Mouse (Mus musculus) cerebellum, adult 8-10 months (tissue): ENCODE results near the gene Il17c.

Experiments
- DNase-seq: peaks from one replicate; pipeline ENCODE4 v3.0.0; 2022

Il17c gene

DNA sequence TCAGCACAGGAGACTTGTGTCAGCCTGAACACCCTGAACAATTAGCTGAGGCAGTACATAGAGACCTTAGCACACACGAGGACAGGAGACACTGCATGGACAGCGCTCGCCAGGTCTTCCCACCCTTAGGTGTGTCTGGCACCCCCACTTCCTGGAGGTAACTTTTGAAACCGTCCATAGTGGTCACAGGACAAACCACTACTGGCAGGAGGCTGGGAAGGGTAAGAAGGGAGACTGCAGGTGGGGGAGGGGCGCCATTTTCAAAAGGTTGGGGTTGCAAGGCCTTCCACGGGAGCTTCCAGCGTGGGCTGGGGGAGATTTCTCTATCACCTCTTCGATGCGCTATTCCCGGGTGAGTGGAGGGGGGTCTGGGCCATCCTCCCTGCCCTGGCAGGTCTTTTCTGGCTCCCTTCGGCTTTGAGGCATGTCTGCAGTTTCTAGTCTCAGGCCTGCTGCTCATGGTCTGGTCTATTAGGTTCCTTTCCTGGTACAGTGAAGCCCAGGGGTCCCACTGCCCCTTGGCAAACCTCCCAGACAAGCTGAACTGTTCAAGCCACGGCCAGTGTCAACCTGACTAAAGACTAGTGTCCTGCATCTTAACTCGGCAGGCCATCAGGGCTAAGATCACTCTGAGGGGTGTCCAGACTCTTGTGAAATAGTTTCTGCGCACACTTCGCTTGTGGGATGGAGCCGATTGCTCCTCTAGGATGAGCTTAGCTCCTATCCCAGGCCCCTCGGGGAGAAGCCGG lies 10.0 kb downstream of the Il17c start:
- no peak for DNase-seq

DNA sequence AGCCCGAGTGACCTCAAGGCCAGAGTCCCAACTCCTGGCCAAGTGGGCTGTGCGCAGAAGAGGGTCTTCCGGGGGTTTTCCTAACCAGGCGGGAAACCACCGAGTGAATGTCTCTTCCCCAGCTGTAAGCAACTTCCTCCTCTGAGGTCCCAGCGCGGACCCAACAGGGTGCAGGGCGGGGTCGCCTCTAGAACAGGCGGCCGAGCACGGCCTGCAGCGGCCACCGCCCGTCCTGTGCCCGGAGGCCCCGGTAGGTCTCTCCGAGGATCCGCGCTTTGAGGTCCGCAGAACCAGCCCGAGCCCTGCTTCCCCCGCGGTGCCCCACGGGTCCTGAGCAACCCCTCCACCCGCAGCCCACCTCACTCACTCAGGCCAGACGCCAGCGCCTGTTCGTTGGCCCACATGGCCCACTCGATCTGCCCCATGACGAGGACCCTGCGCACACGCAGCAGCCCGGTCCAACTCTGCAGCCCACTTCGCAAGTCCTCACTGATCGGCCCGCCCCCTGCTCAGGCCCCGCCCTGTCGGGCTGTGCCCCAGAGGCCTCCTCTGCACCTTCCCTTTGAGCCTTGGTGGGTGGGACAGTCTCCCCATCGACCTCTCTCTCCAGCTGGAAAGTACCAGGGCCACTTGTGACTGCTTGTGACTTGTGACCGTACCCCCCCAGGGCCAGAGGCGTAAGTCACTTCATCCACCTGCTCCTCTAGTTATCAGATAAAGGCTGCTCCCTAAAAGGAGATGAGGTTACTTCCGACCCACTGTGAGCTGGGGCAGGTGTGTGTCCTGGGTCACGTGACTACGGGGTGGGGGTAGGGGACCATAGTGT lies 10.8 kb downstream of the Il17c start, which contains the start of gene Cyba:
Gene Cyba (minus strand): TSS at position 488 of the 826 bp plus-strand sequence.
- no peak for DNase-seq

DNA sequence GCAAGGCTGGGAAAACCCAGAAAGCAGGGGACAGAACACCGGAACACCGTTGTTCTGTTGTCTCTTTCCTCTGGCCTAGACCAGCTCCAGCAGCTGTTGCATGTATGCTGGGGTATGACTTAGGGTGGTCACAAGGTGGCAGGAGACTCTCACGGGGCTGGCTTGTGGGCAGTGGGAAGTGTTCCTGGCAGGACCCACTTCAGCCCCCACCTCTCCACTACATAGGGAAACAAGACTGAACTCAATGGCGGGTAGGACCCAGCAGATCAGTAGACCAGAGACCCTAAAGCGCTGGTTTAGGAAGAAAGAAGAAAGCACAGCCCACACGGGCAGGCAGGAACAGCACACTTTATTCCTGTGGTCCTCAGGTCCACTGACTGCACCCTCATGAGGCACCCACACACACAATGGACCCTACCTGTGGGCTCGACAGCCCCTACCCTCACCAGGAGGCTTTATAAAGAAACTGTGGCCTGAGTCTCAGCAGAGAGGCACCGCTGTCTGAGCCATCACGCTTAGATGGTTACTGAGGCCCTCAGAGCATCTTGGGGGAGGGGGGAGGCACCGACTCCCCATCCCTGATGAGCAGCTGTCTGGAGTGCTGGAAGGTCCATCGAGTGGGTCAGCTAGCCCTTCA lies 11.6 kb downstream of the Il17c start:
- no peak for DNase-seq

- DNase-seq: no peak
Observed at GRCm38 (mm10) chr8:122435375-122435774, 13.6 kb downstream of the Il17c start.

GRCm38 (mm10) chr8:122436146-122436545 lies 14.3 kb downstream of the Il17c start:
- no peak for DNase-seq

GRCm38 (mm10) chr8:122436586-122437125 lies 14.8 kb downstream of the Il17c start:
- DNase-seq: no peak

DNA sequence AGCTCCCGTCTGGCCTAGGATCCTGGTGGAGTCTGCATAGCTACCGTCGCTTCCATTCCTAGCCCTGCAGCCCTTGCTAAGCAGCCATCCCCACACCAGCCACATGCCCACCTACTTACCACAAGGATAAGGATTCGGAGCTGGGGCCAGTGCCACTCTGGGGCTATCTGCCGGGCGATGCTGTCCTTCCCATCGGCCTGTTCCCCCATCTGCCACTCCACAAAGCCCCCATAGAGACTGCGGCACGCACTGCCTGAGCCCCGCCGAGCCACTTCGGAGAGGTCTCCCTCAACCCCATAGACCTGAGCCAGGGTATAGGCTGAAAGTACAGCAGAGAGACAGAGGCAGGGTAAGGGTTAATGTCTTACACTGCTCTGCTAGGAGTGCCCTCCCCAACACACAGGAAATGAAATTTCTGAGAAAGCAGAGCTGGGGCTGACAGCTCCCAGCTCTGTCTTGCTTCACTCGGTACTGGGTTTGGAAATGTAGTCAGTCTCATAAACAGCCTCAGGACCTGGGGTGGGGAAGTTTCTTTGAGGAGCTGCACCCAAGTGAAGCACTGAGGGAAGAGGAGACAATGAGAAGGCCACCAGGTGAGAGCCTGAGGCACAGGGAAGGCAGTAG lies 16.0 kb downstream of the Il17c start:
- DNase-seq: no peak

- DNase-seq: peak; percentile 74
Observed at GRCm38 (mm10) chr8:122439336-122439735, 17.5 kb downstream of the Il17c start.

- DNase-seq: no peak
Observed at GRCm38 (mm10) chr8:122441326-122441725, 19.5 kb downstream of the Il17c start.

GRCm38 (mm10) chr8:122442356-122442755 lies 20.5 kb downstream of the Il17c start:
- DNase-seq: no peak

GRCm38 (mm10) chr8:122442781-122443180 lies 21.0 kb downstream of the Il17c start:
- no peak for DNase-seq

DNA sequence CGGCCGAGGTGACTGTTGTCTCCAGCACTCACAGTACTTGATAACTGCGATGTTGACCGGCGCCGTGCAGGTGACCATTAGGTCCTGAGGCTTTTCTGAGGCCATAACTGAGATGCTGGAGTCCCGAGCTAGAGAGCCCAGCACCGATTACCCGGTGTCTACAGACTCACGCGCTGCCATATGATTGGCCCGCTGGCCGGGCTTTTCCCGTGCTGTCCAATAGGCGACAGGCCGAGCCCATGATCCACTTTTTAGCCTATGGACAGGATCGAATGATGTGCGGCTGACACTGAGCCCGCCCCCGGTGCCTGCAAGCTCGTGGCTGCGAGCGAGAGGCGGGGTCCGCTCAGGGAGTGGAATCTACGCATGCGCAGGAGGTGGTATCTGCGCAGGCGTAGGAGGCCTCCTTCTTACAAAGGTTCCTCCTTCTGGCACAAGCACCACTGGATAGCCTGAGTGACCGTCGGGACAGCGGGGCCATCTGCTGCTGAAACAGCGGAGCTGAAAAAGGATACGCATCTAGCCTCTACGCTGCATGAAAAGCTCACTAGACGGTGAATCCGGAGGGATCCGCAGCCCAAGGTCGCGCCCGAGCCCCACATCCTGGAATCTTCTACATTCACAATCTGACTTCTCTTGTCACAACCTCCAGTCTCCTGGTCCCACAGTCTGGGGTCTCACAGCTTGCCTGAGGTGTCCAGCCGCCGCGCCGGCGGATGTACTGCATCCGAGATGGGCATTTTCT lies 21.6 kb downstream of the Il17c start, which contains the start of gene Mvd:
Gene Mvd (minus strand): TSS at position 161 of the 745 bp plus-strand sequence.
- peak; percentile 98 for DNase-seq

DNA sequence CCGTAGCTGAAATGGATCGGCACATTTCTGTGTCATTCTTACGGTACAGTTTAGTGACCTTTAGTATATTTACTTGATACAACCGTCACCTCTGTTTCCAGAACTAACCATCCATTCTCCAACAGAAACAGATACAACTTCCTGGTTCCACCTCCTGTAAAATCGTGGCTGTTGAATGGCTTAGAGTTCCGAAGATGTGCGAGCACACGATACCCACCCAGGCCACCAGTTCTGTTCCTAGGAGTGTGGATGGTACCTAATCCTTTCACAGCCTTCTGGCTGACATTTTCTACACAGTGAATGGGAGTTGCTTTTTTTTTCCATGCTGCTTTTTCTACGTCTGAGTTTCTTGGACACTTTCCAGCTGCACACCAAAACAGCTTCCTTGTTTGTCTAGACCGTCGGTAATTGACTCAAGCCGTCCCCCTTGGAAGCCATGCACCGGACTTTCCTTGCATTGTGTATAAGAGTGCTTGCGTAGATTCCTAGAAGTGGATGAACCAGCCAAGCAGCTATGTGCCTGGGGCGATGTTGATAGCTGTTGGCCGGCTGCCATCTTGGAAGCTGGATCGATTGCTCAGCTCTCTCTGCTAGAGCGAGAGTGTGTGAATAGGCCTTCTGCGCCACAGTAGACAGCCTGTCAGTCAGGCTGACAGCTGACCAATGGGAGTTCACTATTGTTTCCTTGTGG lies 22.4 kb downstream of the Il17c start:
- peak; percentile 70 for DNase-seq

GRCm38 (mm10) chr8:122445203-122445602 lies 23.4 kb downstream of the Il17c start:
- no peak for DNase-seq

GRCm38 (mm10) chr8:122451161-122451703 lies 29.4 kb downstream of the Il17c start:
- DNase-seq: no peak

GRCm38 (mm10) chr8:122452154-122452553 lies 30.3 kb downstream of the Il17c start:
- no peak for DNase-seq

GRCm38 (mm10) chr8:122454409-122454808 lies 32.6 kb downstream of the Il17c start:
- no peak for DNase-seq

DNA sequence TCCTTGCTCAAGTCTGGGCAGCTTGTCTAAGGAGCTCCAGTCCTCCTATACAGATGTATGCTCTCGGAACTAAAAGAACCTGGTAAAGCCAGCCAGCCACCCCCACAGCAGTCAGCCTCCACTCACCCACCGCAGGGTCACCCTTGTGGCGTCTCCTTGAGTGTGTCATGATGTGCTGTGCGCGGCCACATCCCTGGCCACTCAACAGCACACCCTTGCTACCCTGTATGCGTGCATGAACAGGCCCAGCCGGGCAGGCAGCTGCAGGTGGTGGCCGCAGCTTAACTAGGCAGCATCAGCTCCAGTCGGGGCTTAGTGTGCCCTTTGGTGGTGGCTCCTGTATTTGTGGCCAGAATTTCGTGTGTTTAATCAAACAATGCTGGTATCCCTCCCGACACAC lies 35.4 kb downstream of the Il17c start:
- no peak for DNase-seq

GRCm38 (mm10) chr8:122459218-122459900 lies 37.5 kb downstream of the Il17c start:
- DNase-seq: no peak

DNA sequence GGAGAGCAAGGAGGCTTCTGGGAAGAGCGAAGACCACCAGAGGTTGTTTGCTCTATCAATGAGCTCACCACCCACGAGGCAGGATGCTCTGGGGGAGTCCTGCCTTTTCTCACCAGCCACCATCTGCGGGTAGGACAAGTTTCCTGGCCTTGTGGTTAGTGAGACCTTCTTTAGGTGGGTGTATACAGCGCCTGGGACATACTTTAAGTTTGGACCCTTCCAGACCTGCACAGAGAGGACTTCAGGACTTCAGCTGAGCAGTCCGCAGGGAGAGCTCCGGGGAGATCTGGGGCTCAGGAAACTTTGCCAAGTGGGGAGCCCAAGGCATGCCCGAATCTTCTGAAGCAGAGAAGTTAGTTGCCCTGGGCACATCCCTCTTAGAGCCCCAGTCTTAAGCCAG lies 38.2 kb downstream of the Il17c start:
- no peak for DNase-seq
